Mouse (Mus musculus): ENCODE results near the gene Prrc2a. TPM values are rescaled to one million over a fixed set of nuclear protein-coding genes. Genes with fewer than 3 reads are reported as not detected.

Prrc2a gene
- polyA plus RNA-seq, 1 experiment: 218 TPM

GRCm38 (mm10) chr17:35190096-35190495, 25.4 kb upstream of the Prrc2a start:
- DNase-seq (ENCODE audit: low read depth): no peak

- no peak for DNase-seq (ENCODE audit: low read depth)
Observed at GRCm38 (mm10) chr17:35189186-35189585, 24.5 kb upstream of the Prrc2a start.

GRCm38 (mm10) chr17:35187959-35188610, 23.4 kb upstream of the Prrc2a start, which contains the start of gene Lst1:
TSS of gene Lst1 (minus strand) at chr17:35188439.
- DNase-seq (ENCODE audit: low read depth): no peak

GRCm38 (mm10) chr17:35187345-35187744, 22.6 kb upstream of the Prrc2a start:
- no peak for DNase-seq (ENCODE audit: low read depth)

GRCm38 (mm10) chr17:35186681-35187080, 22.0 kb upstream of the Prrc2a start:
- DNase-seq (ENCODE audit: low read depth): no peak

GRCm38 (mm10) chr17:35185639-35186611, 21.2 kb upstream of the Prrc2a start:
- DNase-seq (ENCODE audit: low read depth): no peak

GRCm38 (mm10) chr17:35180093-35180492, 15.4 kb upstream of the Prrc2a start:
- DNase-seq (ENCODE audit: low read depth): no peak

- no peak for DNase-seq (ENCODE audit: low read depth)
Observed at GRCm38 (mm10) chr17:35178528-35178927, 13.8 kb upstream of the Prrc2a start.

- DNase-seq (ENCODE audit: low read depth): no peak
Observed at GRCm38 (mm10) chr17:35175968-35176367, 11.3 kb upstream of the Prrc2a start, which contains the start of gene Aif1. TSS of gene Aif1 (minus strand) at chr17:35176068.

GRCm38 (mm10) chr17:35175382-35175781, 10.7 kb upstream of the Prrc2a start:
- no peak for DNase-seq (ENCODE audit: low read depth)

GRCm38 (mm10) chr17:35174201-35174977, 9.7 kb upstream of the Prrc2a start:
- no peak for DNase-seq (ENCODE audit: low read depth)

GRCm38 (mm10) chr17:35173329-35173728, 8.6 kb upstream of the Prrc2a start:
- no peak for DNase-seq (ENCODE audit: low read depth)

GRCm38 (mm10) chr17:35172445-35173234, 7.9 kb upstream of the Prrc2a start:
- DNase-seq (ENCODE audit: low read depth): no peak

- DNase-seq (ENCODE audit: low read depth): no peak
Observed at GRCm38 (mm10) chr17:35168541-35169207, 4.0 kb upstream of the Prrc2a start.

- no peak for DNase-seq (ENCODE audit: low read depth)
Observed at GRCm38 (mm10) chr17:35167794-35168193, 3.1 kb upstream of the Prrc2a start.

- DNase-seq (ENCODE audit: low read depth): no peak
Observed at GRCm38 (mm10) chr17:35166352-35167035, 1.8 kb upstream of the Prrc2a start.

GRCm38 (mm10) chr17:35165451-35166155, 906 bp upstream of the Prrc2a start:
- no peak for DNase-seq (ENCODE audit: low read depth)

GRCm38 (mm10) chr17:35164218-35164567, 504 bp downstream of the Prrc2a start:
- no peak for DNase-seq (ENCODE audit: low read depth)

- DNase-seq (ENCODE audit: low read depth): no peak
Observed at GRCm38 (mm10) chr17:35163326-35164081, 1.2 kb downstream of the Prrc2a start.
